Mouse (Mus musculus): ENCODE results near the gene Nrxn1. TPM values are rescaled to one million over a fixed set of nuclear protein-coding genes. Genes with fewer than 3 reads are reported as not detected.

Gene Nrxn1
- polyA plus RNA-seq, 1 experiment from 2014 or later: 1.7 TPM

GRCm38 (mm10) chr17:90787121-90787788 is 305.6 kb downstream of the Nrxn1 start:
- H3K27ac ChIP-seq: no peak overlapping the region
- H3K9ac ChIP-seq (ENCODE audit: low read depth, low read length): no peak overlapping the region
- H3K9me3 ChIP-seq (replicated peaks; ENCODE audit: low read length): no peaks in the 10 kb centered on the region
- ATAC-seq (replicated peaks; ENCODE audit: low FRiP score, low read depth) (no peak), DNase-seq (ENCODE audit: low spot score) (no peak)
- TF ChIP-seq CTCF (IDR thresholded peaks at IDR 0.05; ENCODE audit: low read depth): no peak
- WGBS: 65% methylated on average over 5 of the region's 5 CpGs
- no peaks in the 10 kb centered on the region for H3K36me3 ChIP-seq (ENCODE audit: insufficient read depth, low read length)
- no peak overlapping the region for H3K4me2 ChIP-seq (ENCODE audit: low read length)
- no peak overlapping the region for H3K4me3 ChIP-seq (replicated peaks; ENCODE audit: low read depth, low read length)
- no peaks in the 10 kb centered on the region for H3K27me3 ChIP-seq (ENCODE audit: insufficient read depth, low read length)
- no peaks in the 10 kb centered on the region for H3K4me1 ChIP-seq (replicated peaks; ENCODE audit: insufficient read depth, low read length)

- Histone ChIP-seq H3K4me1 (replicated peaks; ENCODE audit: insufficient read depth, low read length) (no peaks in the 10 kb centered on the region), H3K27ac (no peak overlapping the region), H3K36me3 (ENCODE audit: insufficient read depth, low read length) (no peaks in the 10 kb centered on the region), H3K4me3 (replicated peaks; ENCODE audit: low read depth, low read length) (no peak overlapping the region), H3K27me3 (ENCODE audit: insufficient read depth, low read length) (no peaks in the 10 kb centered on the region), H3K4me2 (ENCODE audit: low read length) (no peak overlapping the region), H3K9me3 (replicated peaks; ENCODE audit: low read length) (no peaks in the 10 kb centered on the region), H3K9ac (ENCODE audit: low read depth, low read length) (no peak overlapping the region)
- ATAC-seq (replicated peaks; ENCODE audit: low FRiP score, low read depth) (no peak), DNase-seq (ENCODE audit: low spot score) (no peak)
- no peak for TF ChIP-seq CTCF (IDR thresholded peaks at IDR 0.05; ENCODE audit: low read depth)
- 36% methylated on average over 1 of the region's 1 CpGs for WGBS
Observed at GRCm38 (mm10) chr17:90780481-90780880, 312.4 kb downstream of the Nrxn1 start.

GRCm38 (mm10) chr17:90775397-90775796 is 317.5 kb downstream of the Nrxn1 start:
- Histone ChIP-seq H3K4me1 (replicated peaks; ENCODE audit: insufficient read depth, low read length) (no peaks in the 10 kb centered on the region), H3K9ac (ENCODE audit: low read depth, low read length) (no peak overlapping the region), H3K27ac (no peak overlapping the region), H3K27me3 (ENCODE audit: insufficient read depth, low read length) (no peaks in the 10 kb centered on the region), H3K4me2 (ENCODE audit: low read length) (no peak overlapping the region), H3K36me3 (ENCODE audit: insufficient read depth, low read length) (no peaks in the 10 kb centered on the region), H3K9me3 (replicated peaks; ENCODE audit: low read length) (no peaks in the 10 kb centered on the region), H3K4me3 (replicated peaks; ENCODE audit: low read depth, low read length) (no peak overlapping the region)
- WGBS: 68% methylated on average over 3 of the region's 3 CpGs
- ATAC-seq (replicated peaks; ENCODE audit: low FRiP score, low read depth): no peak
- TF ChIP-seq CTCF (IDR thresholded peaks at IDR 0.05; ENCODE audit: low read depth): no peak
- no peak for DNase-seq (ENCODE audit: low spot score)

- H3K27ac ChIP-seq: no peak overlapping the region
- DNase-seq (ENCODE audit: low spot score): no peak
- peak; percentile 52 for TF ChIP-seq CTCF (IDR thresholded peaks at IDR 0.05; ENCODE audit: low read depth)
- H3K36me3 ChIP-seq (ENCODE audit: insufficient read depth, low read length): no peaks in the 10 kb centered on the region
- no peak for ATAC-seq (replicated peaks; ENCODE audit: low FRiP score, low read depth)
- no peaks in the 10 kb centered on the region for H3K9me3 ChIP-seq (replicated peaks; ENCODE audit: low read length)
- H3K27me3 ChIP-seq (ENCODE audit: insufficient read depth, low read length): no peaks in the 10 kb centered on the region
- no peaks in the 10 kb centered on the region for H3K4me1 ChIP-seq (replicated peaks; ENCODE audit: insufficient read depth, low read length)
- no peak overlapping the region for H3K4me3 ChIP-seq (replicated peaks; ENCODE audit: low read depth, low read length)
- no peak overlapping the region for H3K4me2 ChIP-seq (ENCODE audit: low read length)
- 84% methylated on average over 3 of the region's 3 CpGs for WGBS
- H3K9ac ChIP-seq (ENCODE audit: low read depth, low read length): no peak overlapping the region
Observed at GRCm38 (mm10) chr17:90773233-90773632, 319.6 kb downstream of the Nrxn1 start.

- Histone ChIP-seq H3K9me3 (replicated peaks; ENCODE audit: low read length) (no peaks in the 10 kb centered on the region), H3K36me3 (ENCODE audit: insufficient read depth, low read length) (no peaks in the 10 kb centered on the region), H3K4me3 (replicated peaks; ENCODE audit: low read depth, low read length) (no peak overlapping the region), H3K27ac (no peak overlapping the region), H3K4me2 (ENCODE audit: low read length) (no peak overlapping the region), H3K4me1 (replicated peaks; ENCODE audit: insufficient read depth, low read length) (no peaks in the 10 kb centered on the region), H3K27me3 (ENCODE audit: insufficient read depth, low read length) (no peaks in the 10 kb centered on the region), H3K9ac (ENCODE audit: low read depth, low read length) (no peak overlapping the region)
- DNase-seq (ENCODE audit: low spot score) (no peak), ATAC-seq (replicated peaks; ENCODE audit: low FRiP score, low read depth) (no peak)
- WGBS: 31% methylated on average over 1 of the region's 1 CpGs
- no peak for TF ChIP-seq CTCF (IDR thresholded peaks at IDR 0.05; ENCODE audit: low read depth)
Observed at GRCm38 (mm10) chr17:90768216-90768615, 324.7 kb downstream of the Nrxn1 start.

- TF ChIP-seq CTCF (IDR thresholded peaks at IDR 0.05; ENCODE audit: low read depth): no peak
- Histone ChIP-seq H3K9ac (ENCODE audit: low read depth, low read length) (no peak overlapping the region), H3K36me3 (ENCODE audit: insufficient read depth, low read length) (no peaks in the 10 kb centered on the region), H3K9me3 (replicated peaks; ENCODE audit: low read length) (no peaks in the 10 kb centered on the region), H3K27ac (no peak overlapping the region), H3K27me3 (ENCODE audit: insufficient read depth, low read length) (no peaks in the 10 kb centered on the region), H3K4me3 (replicated peaks; ENCODE audit: low read depth, low read length) (no peak overlapping the region), H3K4me1 (replicated peaks; ENCODE audit: insufficient read depth, low read length) (no peaks in the 10 kb centered on the region), H3K4me2 (ENCODE audit: low read length) (no peak overlapping the region)
- no peak for DNase-seq (ENCODE audit: low spot score)
- 52% methylated on average over 3 of the region's 3 CpGs for WGBS
- ATAC-seq (replicated peaks; ENCODE audit: low FRiP score, low read depth): no peak
Observed at GRCm38 (mm10) chr17:90727124-90727523, 365.7 kb downstream of the Nrxn1 start.

- WGBS: 64% methylated on average over 4 of the region's 4 CpGs
- H3K9me3 ChIP-seq (replicated peaks; ENCODE audit: low read length): no peaks in the 10 kb centered on the region
- DNase-seq (ENCODE audit: low spot score): no peak
- no peaks in the 10 kb centered on the region for H3K27me3 ChIP-seq (ENCODE audit: insufficient read depth, low read length)
- no peak for ATAC-seq (replicated peaks; ENCODE audit: low FRiP score, low read depth)
- TF ChIP-seq CTCF (IDR thresholded peaks at IDR 0.05; ENCODE audit: low read depth): no peak
- no peak overlapping the region for H3K27ac ChIP-seq
- H3K36me3 ChIP-seq (ENCODE audit: insufficient read depth, low read length): no peaks in the 10 kb centered on the region
- H3K9ac ChIP-seq (ENCODE audit: low read depth, low read length): no peak overlapping the region
- H3K4me1 ChIP-seq (replicated peaks; ENCODE audit: insufficient read depth, low read length): no peaks in the 10 kb centered on the region
- no peak overlapping the region for H3K4me2 ChIP-seq (ENCODE audit: low read length)
- H3K4me3 ChIP-seq (replicated peaks; ENCODE audit: low read depth, low read length): no peak overlapping the region
Observed at GRCm38 (mm10) chr17:90704773-90705172, 388.1 kb downstream of the Nrxn1 start.
